Mouse (Mus musculus) MEL (cell line): Measurements from ENCODE around the gene Ift88. TPM values are rescaled to one million over a fixed set of nuclear protein-coding genes. Genes with fewer than 3 reads are reported as not detected.

Experiments used
- DNase-seq: peaks from one replicate; pipeline ENCODE4 v3.0.0; 2011; ENCODE audit warnings: low read depth, low spot score
- H3K27ac ChIP-seq: 2 replicates; pipeline ENCODE4 v1.5.1; 2012; ENCODE audit warnings: low read depth, mild to moderate bottlenecking, control low read depth, low read length, moderate library complexity; ENCODE audit not compliant: control insufficient read depth
- H3K27me3 ChIP-seq, 2 experiments: fragments of 150-350 bp in 1 of 2; sonication (generic) in 1 of 2; 2 replicates each; pipeline ENCODE4 v1.6.1; 2012; ENCODE audit warnings: low read length in 2 of 2, mild to moderate bottlenecking in 2 of 2, improper control_type of control experiment in 1 of 2, moderate library complexity in 1 of 2; ENCODE audit not compliant: insufficient read depth in 2 of 2, control insufficient read depth in 1 of 2
- H3K36me3 ChIP-seq, 2 experiments: 2 replicates each; pipeline ENCODE4 v1.6.1; 2012 to 2014; ENCODE audit warnings: low read length in 2 of 2, improper control_type of control experiment in 1 of 2, inconsistent platforms in 1 of 2, mild to moderate bottlenecking in 1 of 2; ENCODE audit not compliant: insufficient read depth in 2 of 2, control insufficient read depth in 1 of 2
- H3K4me1 ChIP-seq, 2 experiments: fragments of 150-350 bp in 1 of 2; sonication (generic) in 1 of 2; 2 replicates each; pipeline ENCODE4 v1.6.1; 2012; ENCODE audit warnings: low read length in 2 of 2, improper control_type of control experiment in 1 of 2, mild to moderate bottlenecking in 1 of 2; ENCODE audit not compliant: insufficient read depth in 2 of 2, control insufficient read depth in 1 of 2
- H3K4me3 ChIP-seq, 2 experiments: fragments of 150-350 bp in 1 of 2; sonication (generic) in 1 of 2; 2 replicates each; pipeline ENCODE4 v1.5.1; 2012; ENCODE audit warnings: low read depth in 2 of 2, low read length in 2 of 2, mild to moderate bottlenecking in 2 of 2, moderate library complexity in 2 of 2, control low read depth in 1 of 2, improper control_type of control experiment in 1 of 2; ENCODE audit not compliant: control insufficient read depth in 1 of 2, insufficient read depth in 1 of 2
- H3K79me2 ChIP-seq: 2 replicates; pipeline ENCODE4 v1.6.1; 2012; ENCODE audit warnings: mild to moderate bottlenecking, low read length, moderate library complexity; ENCODE audit not compliant: control insufficient read depth, poor library complexity, insufficient read depth
- H3K9ac ChIP-seq: 2 replicates; pipeline ENCODE4 v1.6.1; 2012; ENCODE audit warnings: low read depth, mild to moderate bottlenecking, control low read depth, low read length, moderate library complexity; ENCODE audit not compliant: control insufficient read depth, poor library complexity, severe bottlenecking
- H3K9me3 ChIP-seq: fragments of 150-350 bp; sonication (generic); replicated peaks from 2 replicates; pipeline ENCODE4 v1.6.1; 2012; ENCODE audit warnings: mild to moderate bottlenecking, low read length, improper control_type of control experiment, moderate library complexity; ENCODE audit not compliant: insufficient read depth
- CHD1 ChIP-seq: IDR thresholded peaks from 2 replicates; pipeline ENCODE4 v1.6.1; 2012; ENCODE audit warnings: low read depth, mild to moderate bottlenecking, inconsistent platforms, low read length, improper control_type of control experiment
- CHD2 ChIP-seq: IDR thresholded peaks from 2 replicates; pipeline ENCODE4 v1.6.1; 2011; ENCODE audit warnings: low read length, improper control_type of control experiment
- CTCF ChIP-seq, 3 experiments: IDR thresholded peaks in 2 of 3; conservative IDR thresholded peaks in 1 of 3; 2 replicates each; pipeline ENCODE4 v1.5.1; 2011 to 2012; ENCODE audit warnings: low read length in 3 of 3, low read depth in 2 of 3, mild to moderate bottlenecking in 2 of 3, improper control_type of control experiment in 1 of 3, inconsistent platforms in 1 of 3, mixed read lengths in 1 of 3, moderate library complexity in 1 of 3; ENCODE audit not compliant: control insufficient read depth in 1 of 3, insufficient read depth in 1 of 3, poor library complexity in 1 of 3, severe bottlenecking in 1 of 3
- E2F4 ChIP-seq: IDR thresholded peaks from 2 replicates; pipeline ENCODE4 v1.6.1; 2011; ENCODE audit warnings: low read depth, low read length, improper control_type of control experiment, borderline replicate concordance
- ELF1 ChIP-seq: IDR thresholded peaks from 2 replicates; pipeline ENCODE4 v1.6.1; 2014; ENCODE audit warnings: low read depth, mild to moderate bottlenecking, inconsistent platforms, low read length, improper control_type of control experiment, moderate library complexity
- EP300 ChIP-seq, 2 experiments: IDR thresholded peaks; 2 replicates each; pipeline ENCODE4 v1.6.1; 2011; ENCODE audit warnings: improper control_type of control experiment in 2 of 2, low read length in 2 of 2, low read depth in 1 of 2, mild to moderate bottlenecking in 1 of 2
- ETS1 ChIP-seq: IDR thresholded peaks from 2 replicates; pipeline ENCODE4 v1.6.1; 2012; ENCODE audit warnings: low read depth, mild to moderate bottlenecking, inconsistent platforms, low read length, improper control_type of control experiment, moderate library complexity
- GATA1 ChIP-seq: IDR thresholded peaks from 2 replicates; pipeline ENCODE4 v1.6.1; 2011; ENCODE audit warnings: low read depth, low read length, improper control_type of control experiment
- HCFC1 ChIP-seq: IDR thresholded peaks from 2 replicates; pipeline ENCODE4 v1.6.1; 2012; ENCODE audit warnings: low read depth, mild to moderate bottlenecking, inconsistent platforms, low read length, improper control_type of control experiment, moderate library complexity
- JUND ChIP-seq: IDR thresholded peaks from 2 replicates; pipeline ENCODE4 v1.6.1; 2011; ENCODE audit warnings: low read depth, mild to moderate bottlenecking, improper control_type of control experiment, low read length
- KAT2A ChIP-seq: conservative IDR thresholded peaks from 2 replicates; pipeline ENCODE4 v1.6.1; 2012; ENCODE audit warnings: low read depth, low read length, improper control_type of control experiment, inconsistent platforms
- MAFK ChIP-seq: IDR thresholded peaks from 2 replicates; pipeline ENCODE4 v1.6.1; 2011; ENCODE audit warnings: low read depth, mild to moderate bottlenecking, low read length, improper control_type of control experiment, borderline replicate concordance
- MAX ChIP-seq: IDR thresholded peaks from 2 replicates; pipeline ENCODE4 v1.6.1; 2011; ENCODE audit warnings: low read length, improper control_type of control experiment
- MAZ ChIP-seq: IDR thresholded peaks from 2 replicates; pipeline ENCODE4 v1.6.1; 2012; ENCODE audit warnings: low read depth, mild to moderate bottlenecking, inconsistent platforms, low read length, improper control_type of control experiment
- MEF2A ChIP-seq: IDR thresholded peaks from 2 replicates; pipeline ENCODE4 v1.6.1; 2014; ENCODE audit warnings: low read depth, mild to moderate bottlenecking, inconsistent platforms, low read length, improper control_type of control experiment; ENCODE audit not compliant: poor library complexity, insufficient replicate concordance, severe bottlenecking; ENCODE audit errors: extremely low read depth
- MXI1 ChIP-seq: IDR thresholded peaks from 2 replicates; pipeline ENCODE4 v1.6.1; 2011; ENCODE audit warnings: mild to moderate bottlenecking, low read depth, low read length, improper control_type of control experiment
- MYB ChIP-seq: IDR thresholded peaks from 2 replicates; pipeline ENCODE4 v1.6.1; 2011; ENCODE audit warnings: mild to moderate bottlenecking, low read depth, low read length, improper control_type of control experiment
- NELFE ChIP-seq: IDR thresholded peaks from 2 replicates; pipeline ENCODE4 v1.6.1; 2011; ENCODE audit warnings: low read depth, low read length, improper control_type of control experiment
- NRF1 ChIP-seq: IDR thresholded peaks from 2 replicates; pipeline ENCODE4 v1.6.1; 2014; ENCODE audit warnings: low read depth, mild to moderate bottlenecking, inconsistent platforms, low read length, improper control_type of control experiment, moderate library complexity; ENCODE audit not compliant: poor library complexity, insufficient read depth, severe bottlenecking
- POLR2A ChIP-seq, 2 experiments: IDR thresholded peaks; 2 replicates each; pipeline ENCODE4 v1.6.1; 2011 to 2012; ENCODE audit warnings: low read length in 2 of 2, mild to moderate bottlenecking in 2 of 2, control low read depth in 1 of 2, improper control_type of control experiment in 1 of 2, low read depth in 1 of 2, moderate library complexity in 1 of 2; ENCODE audit not compliant: control insufficient read depth in 1 of 2, insufficient read depth in 1 of 2, poor library complexity in 1 of 2
- RAD21 ChIP-seq: IDR thresholded peaks from 2 replicates; pipeline ENCODE4 v1.6.1; 2011; ENCODE audit warnings: mild to moderate bottlenecking, low read depth, low read length, improper control_type of control experiment
- RCOR1 ChIP-seq: IDR thresholded peaks from 2 replicates; pipeline ENCODE4 v1.6.1; 2012; ENCODE audit warnings: low read depth, mild to moderate bottlenecking, inconsistent platforms, low read length, improper control_type of control experiment
- TBP ChIP-seq: IDR thresholded peaks from 2 replicates; pipeline ENCODE4 v1.8.0; 2011; ENCODE audit warnings: low read depth, low read length, improper control_type of control experiment
- TCF12 ChIP-seq: IDR thresholded peaks from 2 replicates; pipeline ENCODE4 v1.6.1; 2014; ENCODE audit warnings: low read depth, mild to moderate bottlenecking, inconsistent platforms, low read length, improper control_type of control experiment, moderate library complexity
- USF1 ChIP-seq: IDR thresholded peaks from 2 replicates; pipeline ENCODE4 v1.6.1; 2014; ENCODE audit warnings: low read depth, mild to moderate bottlenecking, inconsistent platforms, low read length, improper control_type of control experiment, moderate library complexity
- USF2 ChIP-seq, 2 experiments: IDR thresholded peaks; 2 replicates each; pipeline ENCODE4 v1.6.1; 2011 to 2012; ENCODE audit warnings: improper control_type of control experiment in 2 of 2, low read length in 2 of 2, borderline replicate concordance in 1 of 2, inconsistent platforms in 1 of 2, low read depth in 1 of 2, mild to moderate bottlenecking in 1 of 2; ENCODE audit not compliant: insufficient read depth in 1 of 2
- ZC3H11A ChIP-seq: IDR thresholded peaks from 2 replicates; pipeline ENCODE4 v1.6.1; 2012; ENCODE audit warnings: low read depth, mild to moderate bottlenecking, inconsistent platforms, low read length, improper control_type of control experiment
- ZKSCAN1 ChIP-seq: IDR thresholded peaks from 2 replicates; pipeline ENCODE4 v1.6.1; 2012; ENCODE audit warnings: low read depth, mild to moderate bottlenecking, inconsistent platforms, low read length, improper control_type of control experiment, moderate library complexity
- ZMIZ1 ChIP-seq: IDR thresholded peaks from 2 replicates; pipeline ENCODE4 v1.6.1; 2012; ENCODE audit warnings: low read depth, mild to moderate bottlenecking, inconsistent platforms, low read length, improper control_type of control experiment, moderate library complexity
- ZNF384 ChIP-seq: IDR thresholded peaks from 2 replicates; pipeline ENCODE4 v1.6.1; 2012; ENCODE audit warnings: low read depth, mild to moderate bottlenecking, inconsistent platforms, low read length, improper control_type of control experiment
- polyA plus RNA-seq, 2 experiments: library from polyadenylated mRNA; stranded (reverse) in 1 of 2; unstranded in 1 of 2; fragments of >175 nt in 1 of 2; fragments of >200 nt in 1 of 2; gene quantifications; 2 replicates each; pipeline versions ENCODE4 v1.2.1 to v1.2.4; 2012; ENCODE audit warnings: low replicate concordance in 2 of 2, low read depth in 1 of 2; ENCODE audit not compliant: insufficient read length in 2 of 2, insufficient read depth in 1 of 2, missing spikeins in 1 of 2
- total RNA-seq: library from RNA; depleted of rRNA; stranded (reverse); fragments of 300-350 nt; gene quantifications from 2 replicates; pipeline ENCODE4 v1.2.3, GENCODE M21; 2012

Ift88 gene
- total and polyA plus RNA-seq, 3 experiments: 2.4 to 5.1 TPM; not detected in 1

GRCm38 (mm10) chr14:57529786-57530515 lies 106.1 kb downstream of the Ift88 start:
- no peaks in the 10 kb centered on the region for H3K27me3 ChIP-seq
- H3K9ac ChIP-seq: peak overlapping the region; percentile 45
- DNase-seq: no peak
- H3K4me3 ChIP-seq: peak overlapping the region; percentile 11 to 12; a peak in 1 of 4 replicates
- TF ChIP-seq JUND (no peak), MAZ (no peak), TBP (no peak), ZNF384 (no peak), RAD21 (no peak), MXI1 (no peak), E2F4 (no peak), CHD1 (no peak), GATA1 (no peak), NELFE (no peak), MAX (no peak), ETS1 (no peak), CHD2 (no peak), RCOR1 (no peak), EP300 (IDR thresholded peaks at IDR 0.05; ENCODE audit: low read depth in 1 of 2, low read length in 2 of 2) (no peak), MYB (no peak)
- H3K27ac ChIP-seq: no peak overlapping the region
- H3K9me3 ChIP-seq: no peaks in the 10 kb centered on the region
- peaks cover 2 to 19% of the 10 kb centered on the region in 2 experiments; a peak in 3 of 4 replicates for H3K4me1 ChIP-seq
- no peaks in the 10 kb centered on the region for H3K79me2 ChIP-seq
- peaks cover 0 to 3% of the 10 kb centered on the region in 2 experiments; a peak in 2 of 4 replicates for H3K36me3 ChIP-seq

- Histone ChIP-seq H3K27me3 (no peaks in the 10 kb centered on the region), H3K4me1 (peaks cover 0 to 12% of the 10 kb centered on the region in 2 experiments; a peak in 3 of 4 replicates)
- TF ChIP-seq POLR2A (IDR thresholded peaks at IDR 0.05; ENCODE audit: control insufficient read depth in 1 of 2, insufficient read depth in 1 of 2, low read depth in 1 of 2, low read length in 2 of 2, poor library complexity in 1 of 2): no peak
- TF ChIP-seq E2F4: no peak
- TF ChIP-seq ZMIZ1: no peak
- no peak for TF ChIP-seq KAT2A
- no peak for TF ChIP-seq ZC3H11A
- TF ChIP-seq ELF1: no peak
- TF ChIP-seq HCFC1: no peak
- no peak for TF ChIP-seq NRF1
- no peak for TF ChIP-seq MEF2A
- TF ChIP-seq MAFK: no peak
- no peak for TF ChIP-seq USF2 (IDR thresholded peaks at IDR 0.05; ENCODE audit: borderline replicate concordance in 1 of 2, insufficient read depth in 1 of 2, low read depth in 1 of 2, low read length in 2 of 2)
- TF ChIP-seq EP300 (IDR thresholded peaks at IDR 0.05; ENCODE audit: low read depth in 1 of 2, low read length in 2 of 2): no peak
- no peak for TF ChIP-seq CTCF (IDR thresholded peaks at IDR 0.05 in 2 of 3, conservative IDR thresholded peaks at IDR 0.05 in 1 of 3; ENCODE audit: control insufficient read depth in 1 of 3, insufficient read depth in 1 of 3, low read depth in 2 of 3, low read length in 3 of 3, poor library complexity in 1 of 3, severe bottlenecking in 1 of 3)
- no peak for TF ChIP-seq TCF12
- no peak for TF ChIP-seq RCOR1
- no peak for TF ChIP-seq MXI1
- TF ChIP-seq USF1: no peak
- TF ChIP-seq ZKSCAN1: no peak
These were observed 108.7 kb downstream of the Ift88 start for GRCm38 (mm10) chr14:57532577-57532976.

More at GRCm38 (mm10) chr14:57532577-57532976, 108.7 kb downstream of the Ift88 start:
- DNase-seq: no peak
- no peak overlapping the region for H3K9ac ChIP-seq
- no peak overlapping the region for H3K4me3 ChIP-seq
- H3K27ac ChIP-seq: no peak overlapping the region
- no peaks in the 10 kb centered on the region for H3K79me2 ChIP-seq
- peaks cover 0 to 3% of the 10 kb centered on the region in 2 experiments; a peak in 2 of 4 replicates for H3K36me3 ChIP-seq
- H3K9me3 ChIP-seq: no peaks in the 10 kb centered on the region
